Mouse (Mus musculus): ENCODE data around the gene Rab31.

- no peak for TF ChIP-seq CTCF (IDR thresholded peaks at IDR 0.05; ENCODE audit: low read depth)
- no peak for TF ChIP-seq EP300 (optimal IDR thresholded peaks at IDR 0.05)
These were observed 1.3 kb downstream of the Rab31 start for GRCm38 (mm10) chr17:65770982-65771915.

Data from stomach, postnatal 0 days (tissue).